In the genomic region with DNA sequence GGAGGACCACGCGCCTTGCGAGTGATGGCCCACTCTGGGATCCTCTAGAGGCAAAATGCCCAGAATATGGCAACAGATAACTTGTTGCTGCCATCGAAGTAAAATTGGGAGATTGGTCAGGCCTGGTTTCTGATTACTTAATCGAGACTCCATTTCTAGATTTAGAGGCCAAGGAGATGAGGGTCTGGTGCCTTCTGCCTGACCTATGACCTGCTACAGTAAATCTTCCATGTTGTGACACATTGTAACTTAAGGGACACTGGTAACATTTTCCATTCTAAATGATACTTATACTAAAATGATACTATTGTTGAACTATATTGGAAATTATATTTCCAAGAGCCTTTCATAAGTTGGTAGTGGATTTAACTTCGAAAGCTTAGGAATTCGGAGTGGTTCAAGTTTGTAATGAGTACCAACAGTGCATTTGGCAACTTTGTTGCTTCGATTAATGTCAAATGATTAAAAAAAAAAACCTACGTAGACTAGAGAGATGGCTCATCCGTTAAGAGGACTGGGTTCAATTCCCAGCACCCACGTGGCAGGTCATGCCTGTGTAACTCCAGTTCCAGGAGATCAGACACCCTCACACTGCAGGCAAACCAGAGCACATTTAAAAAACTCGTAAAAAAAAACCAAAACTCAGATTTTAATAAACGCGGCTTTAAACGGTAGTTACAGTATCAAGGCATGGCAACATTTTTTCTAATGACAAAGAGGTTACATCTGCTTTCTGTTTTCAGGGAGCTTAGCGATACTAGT, we compare ENCODE assay signal across 8 mouse cellular contexts. TPM values are rescaled to one million over a fixed set of nuclear protein-coding genes. Genes with fewer than 3 reads are reported as not detected.
A peak's percentile ranks its signal among the peaks of the same experiment; 100 is the strongest.
DNase-seq lines count a peak whose midpoint lies in the region; ATAC-seq lines count a peak whose summit lies in the region.

No protein-coding gene starts in this region.

- H3K27ac ChIP-seq in intestine, embryonic 16.5 days (ENCODE audit: low read length): peak overlapping the region; percentile 99
- peak overlapping the region; percentile 99 for H3K27ac ChIP-seq in neural tube, embryonic 14.5 days (ENCODE audit: low read depth, low read length)

- DNase-seq in adrenal gland, adult 2 months: peak; percentile 18
- DNase-seq in adrenal gland, postnatal 10 days: no peak
- no peak for DNase-seq in frontal cortex, postnatal 14 days (ENCODE audit: low spot score in 2 of 2)
- no peak for DNase-seq in spleen, postnatal 4 days (ENCODE audit: low spot score in 2 of 2)

- peaks cover 2% of the 10 kb centered on the region for H3K27me3 ChIP-seq in megakaryocyte, embryonic 14.5 days (replicated peaks)
- H3K27me3 ChIP-seq in intestine, embryonic 16.5 days (replicated peaks; ENCODE audit: control insufficient read depth, insufficient read depth, low read length): no peaks in the 10 kb centered on the region
- H3K27me3 ChIP-seq in neural tube, embryonic 14.5 days (ENCODE audit: control insufficient read depth, insufficient read depth, low read length): no peaks in the 10 kb centered on the region

- no peaks in the 10 kb centered on the region for H3K9me3 ChIP-seq in megakaryocyte, embryonic 14.5 days
- H3K9me3 ChIP-seq in intestine, embryonic 16.5 days (ENCODE audit: control insufficient read depth, low read length): no peaks in the 10 kb centered on the region
- H3K9me3 ChIP-seq in neural tube, embryonic 14.5 days (ENCODE audit: control insufficient read depth, low read length): no peaks in the 10 kb centered on the region

- WGBS in intestine, embryonic 16.5 days: 11% methylated on average over 16 of the region's 16 CpGs
- 6% methylated on average over 16 of the region's 16 CpGs for WGBS in neural tube, embryonic 14.5 days

- peaks cover 6% of the 10 kb centered on the region for H3K4me1 ChIP-seq in megakaryocyte, embryonic 14.5 days
- no peaks in the 10 kb centered on the region for H3K4me1 ChIP-seq in intestine, embryonic 16.5 days (ENCODE audit: control insufficient read depth, insufficient read depth, low read length)
- H3K4me1 ChIP-seq in neural tube, embryonic 14.5 days (ENCODE audit: control insufficient read depth, insufficient read depth, low read length): peaks cover 9% of the 10 kb centered on the region; the same call in 1 of the 2 replicates

- peaks cover 45% of the 10 kb centered on the region for H3K36me3 ChIP-seq in megakaryocyte, embryonic 14.5 days (replicated peaks; ENCODE audit: low read length)
- peaks cover 3% of the 10 kb centered on the region; the same call in 1 of the 2 replicates for H3K36me3 ChIP-seq in intestine, embryonic 16.5 days (ENCODE audit: control insufficient read depth, insufficient read depth, low read length)
- peaks cover 16% of the 10 kb centered on the region for H3K36me3 ChIP-seq in neural tube, embryonic 14.5 days (ENCODE audit: control insufficient read depth, insufficient read depth, low read length)

- H3K4me2 ChIP-seq in intestine, embryonic 16.5 days (ENCODE audit: low read depth, low read length): peak overlapping the region; percentile 69
- peak overlapping the region; percentile 73 for H3K4me2 ChIP-seq in neural tube, embryonic 14.5 days (ENCODE audit: low read depth, low read length)

- peak overlapping the region; percentile 98 for H3K4me3 ChIP-seq in megakaryocyte, embryonic 14.5 days (replicated peaks)
- H3K4me3 ChIP-seq in intestine, embryonic 16.5 days (ENCODE audit: low read length): peak overlapping the region; percentile 89
- peak overlapping the region; percentile 92 for H3K4me3 ChIP-seq in neural tube, embryonic 14.5 days (ENCODE audit: low read depth, low read length)

- ATAC-seq in megakaryocyte, adult 5-6 weeks (ENCODE audit: poor library complexity, severe bottlenecking): no peak
- ATAC-seq in intestine, embryonic 16.5 days: no peak
- no peak for ATAC-seq in neural tube, embryonic 14.5 days (ENCODE audit: low read depth)

- peak overlapping the region; percentile 98 for H3K9ac ChIP-seq in intestine, embryonic 16.5 days (ENCODE audit: low read depth, low read length)
- peak overlapping the region; percentile 100 for H3K9ac ChIP-seq in neural tube, embryonic 14.5 days (replicated peaks; ENCODE audit: low read depth, low read length)

RNA-seq across cellular contexts. Expression of gene Ddx3x, which starts 1.5 kb away (rescaled TPM):
- 100 to 1,000 TPM; 274 to 532 TPM for total RNA-seq in adrenal gland, adult 2 months (2021)
- 8.2 and 12.0 TPM in 2 replicates for polyA plus RNA-seq in adrenal gland, adult 2 months (2012; rRNA removed)
- 100 to 1,000 TPM; 267 to 278 TPM for total RNA-seq in adrenal gland, postnatal 10 days (2021)
- 0.35 and 5.9 TPM in 2 replicates for polyA plus RNA-seq in megakaryocyte, embryonic 14.5 days (2012; ENCODE audit: insufficient read depth, low replicate concordance)
- total RNA-seq in megakaryocyte, adult 5-6 weeks (2015): 177 and 179 TPM in 2 replicates
- total RNA-seq in megakaryocyte, adult 5-6 weeks (2017): 384 and 435 TPM in 2 replicates
- polyA plus RNA-seq in intestine, embryonic 16.5 days (2015; fragmentation: Nextera tagmentation; extraction: Ambion mirVana): 101 and 103 TPM in 2 replicates
- 132 and 134 TPM in 2 replicates for polyA plus RNA-seq in neural tube, embryonic 14.5 days (2014; fragmentation: Nextera tagmentation; extraction: Ambion mirVana)
